Mouse (Mus musculus): Measurements from ENCODE around the gene Coq7. TPM values are rescaled to one million over a fixed set of nuclear protein-coding genes. Genes with fewer than 3 reads are reported as not detected.

The Coq7 gene
- polyA plus RNA-seq, 1 experiment from 2014 or later: 107 TPM

Other genes with a start within 250 kb of the Coq7 start
- 23.7 and 24.3 TPM in 2 replicates for gene Syt17, start 85.1 kb downstream of the Coq7 start, polyA plus RNA-seq (2015; fragmentation: Nextera tagmentation; extraction: Ambion mirVana)
- gene Itpripl2, start 41.4 kb downstream of the Coq7 start, polyA plus RNA-seq (2015; fragmentation: Nextera tagmentation; extraction: Ambion mirVana): 1.2 and 1.5 TPM in 2 replicates
- gene Tmc7, start 51.4 kb upstream of the Coq7 start, polyA plus RNA-seq (2015; fragmentation: Nextera tagmentation; extraction: Ambion mirVana): 5.5 and 6.2 TPM in 2 replicates
- gene Tmc5, start 63.9 kb upstream of the Coq7 start, polyA plus RNA-seq (2015; fragmentation: Nextera tagmentation; extraction: Ambion mirVana): 0.33 and 1.8 TPM in 2 replicates
- gene Gde1, start 172.4 kb upstream of the Coq7 start, polyA plus RNA-seq (2015; fragmentation: Nextera tagmentation; extraction: Ambion mirVana): 210 and 240 TPM in 2 replicates
- 24.4 and 29.3 TPM in 2 replicates for gene Ccp110, start 179.2 kb upstream of the Coq7 start, polyA plus RNA-seq (2015; fragmentation: Nextera tagmentation; extraction: Ambion mirVana)
- 83.2 and 91.9 TPM in 2 replicates for gene Vps35l, start 206.9 kb upstream of the Coq7 start, polyA plus RNA-seq (2015; fragmentation: Nextera tagmentation; extraction: Ambion mirVana)